ENCODE assay signal across 8 mouse cellular contexts in genomic region chr11:32542687-32543411, GRCm38 (mm10). TPM values are rescaled to one million over a fixed set of nuclear protein-coding genes. Genes with fewer than 3 reads are reported as not detected.
A peak's percentile ranks its signal among the peaks of the same experiment; 100 is the strongest.
DNase-seq lines count a peak whose midpoint lies in the region; ATAC-seq and TF ChIP-seq lines count a peak whose summit lies in the region.

No protein-coding gene starts in this region.

- H3K36me3 ChIP-seq in liver, embryonic 16.5 days (ENCODE audit: control insufficient read depth, insufficient read depth), result no peaks in the 10 kb centered on the region
- H3K36me3 ChIP-seq in stomach, embryonic 14.5 days (ENCODE audit: control insufficient read depth, insufficient read depth, low read length), result no peaks in the 10 kb centered on the region
- H3K36me3 ChIP-seq in hindbrain, embryonic 16.5 days (ENCODE audit: control insufficient read depth, insufficient read depth, low read length), result no peaks in the 10 kb centered on the region

- WGBS in liver, embryonic 16.5 days (ENCODE audit: insufficient replicate concordance), result 16% methylated on average over 2 of the region's 3 CpGs
- WGBS in stomach, embryonic 14.5 days, result 47% methylated on average over 3 of the region's 3 CpGs
- 34% methylated on average over 3 of the region's 3 CpGs for WGBS in hindbrain, embryonic 16.5 days

- H3K9ac ChIP-seq in liver, embryonic 16.5 days (ENCODE audit: low read depth, low read length), result peak overlapping the region; percentile 42
- no peak overlapping the region for H3K9ac ChIP-seq in stomach, embryonic 14.5 days (replicated peaks; ENCODE audit: low read depth, low read length)
- H3K9ac ChIP-seq in hindbrain, embryonic 16.5 days (ENCODE audit: low read depth, low read length), result no peak overlapping the region

- no peak for TF ChIP-seq CTCF in gastrocnemius, adult 2 months (IDR thresholded peaks at IDR 0.05)

- peak overlapping the region; percentile 57 for H3K4me2 ChIP-seq in liver, embryonic 16.5 days (ENCODE audit: low read depth, low read length)
- H3K4me2 ChIP-seq in stomach, embryonic 14.5 days (replicated peaks; ENCODE audit: low read depth, low read length), result no peak overlapping the region
- H3K4me2 ChIP-seq in hindbrain, embryonic 16.5 days (ENCODE audit: low read length), result no peak overlapping the region

- peaks cover 65% of the 10 kb centered on the region for H3K4me1 ChIP-seq in liver, embryonic 16.5 days (ENCODE audit: control insufficient read depth, low read depth, low read length)
- peaks cover 7% of the 10 kb centered on the region; the same call in 1 of the 2 replicates for H3K4me1 ChIP-seq in stomach, embryonic 14.5 days (ENCODE audit: control insufficient read depth, insufficient read depth, low read length)
- H3K4me1 ChIP-seq in hindbrain, embryonic 16.5 days (ENCODE audit: control insufficient read depth, insufficient read depth, low read depth, low read length), result peaks cover 5% of the 10 kb centered on the region; the same call in 1 of the 2 replicates

- H3K9me3 ChIP-seq in liver, embryonic 16.5 days (replicated peaks; ENCODE audit: control insufficient read depth, low read length), result no peaks in the 10 kb centered on the region
- no peaks in the 10 kb centered on the region for H3K9me3 ChIP-seq in stomach, embryonic 14.5 days (ENCODE audit: control insufficient read depth, low read depth, low read length)
- H3K9me3 ChIP-seq in hindbrain, embryonic 16.5 days (ENCODE audit: control insufficient read depth, low read length), result no peaks in the 10 kb centered on the region

- DNase-seq in gastrocnemius, adult 2 months, result no peak
- DNase-seq in gastrocnemius, postnatal 14 days, result no peak
- DNase-seq in c-Kit-negative CD71-positive TER-119-positive erythroid progenitor cells, embryonic 14.5 days (ENCODE audit: low read depth, low spot score), result peak; percentile 67
- no peak for DNase-seq in Muller cell, postnatal 12 days (ENCODE audit: inconsistent ontology term)

- no peaks in the 10 kb centered on the region for H3K27me3 ChIP-seq in liver, embryonic 16.5 days (ENCODE audit: control insufficient read depth, insufficient read depth, low read depth, low read length)
- H3K27me3 ChIP-seq in stomach, embryonic 14.5 days (ENCODE audit: control insufficient read depth, insufficient read depth, low read length), result no peaks in the 10 kb centered on the region
- no peaks in the 10 kb centered on the region for H3K27me3 ChIP-seq in hindbrain, embryonic 16.5 days (replicated peaks; ENCODE audit: control insufficient read depth, insufficient read depth, low read length)

- H3K27ac ChIP-seq in gastrocnemius, adult 2 months, result peak overlapping the region; percentile 31; the same call in 1 of the 2 replicates
- H3K27ac ChIP-seq in liver, embryonic 16.5 days (ENCODE audit: low read length), result peak overlapping the region; percentile 90
- H3K27ac ChIP-seq in stomach, embryonic 14.5 days (ENCODE audit: low read length), result no peak overlapping the region
- H3K27ac ChIP-seq in hindbrain, embryonic 16.5 days (ENCODE audit: low read depth, low read length), result no peak overlapping the region

- intact Hi-C loops in gastrocnemius, adult 2 months (cut with DNase I), result no loop called here
- intact Hi-C loops in gastrocnemius, postnatal 14 days (cut with DNase I; ENCODE audit: low total_unique reads), result no loop called here

- peak; percentile 96 for ATAC-seq in liver, embryonic 16.5 days (ENCODE audit: low read depth)
- ATAC-seq in stomach, embryonic 14.5 days (ENCODE audit: insufficient number of reproducible peaks, insufficient read depth, low FRiP score, low read depth), result peak; percentile 70; the same call in 1 of the 2 replicates
- ATAC-seq in hindbrain, embryonic 16.5 days, result no peak
- no peak for ATAC-seq in frontal cortex, adult (ENCODE audit: low TSS enrichment)

- H3K4me3 ChIP-seq in gastrocnemius, adult 2 months, result no peak overlapping the region
- H3K4me3 ChIP-seq in liver, embryonic 16.5 days (ENCODE audit: low read depth, low read length), result peak overlapping the region; percentile 44
- H3K4me3 ChIP-seq in stomach, embryonic 14.5 days (ENCODE audit: low read depth, low read length), result no peak overlapping the region
- no peak overlapping the region for H3K4me3 ChIP-seq in hindbrain, embryonic 16.5 days (ENCODE audit: low read length)

RNA-seq across cellular contexts. Expression of gene Stk10, which starts 9.7 kb away (rescaled TPM):
- total RNA-seq in gastrocnemius, adult 2 months (2021), result 1 to 10 TPM; 1.9 to 3.8 TPM
- total RNA-seq in gastrocnemius, postnatal 14 days (2021), result 1 to 10 TPM; 4.9 to 6.9 TPM
- polyA plus RNA-seq in liver, embryonic 16.5 days (2015; fragmentation: Nextera tagmentation; extraction: Ambion mirVana), result 3.6 and 4.8 TPM in 2 replicates
- 2.8 and 3.4 TPM in 2 replicates for polyA plus RNA-seq in stomach, embryonic 14.5 days (2014; fragmentation: Nextera tagmentation; extraction: Ambion mirVana)
- 2.4 and 2.5 TPM in 2 replicates for polyA plus RNA-seq in hindbrain, embryonic 16.5 days (2015; fragmentation: Nextera tagmentation; extraction: Ambion mirVana)

RNA-seq across cellular contexts. Expression of gene Efcab9, which starts 11.0 kb away (rescaled TPM):
- 1 to 10 TPM; 1.0 to 2.0 TPM for total RNA-seq in gastrocnemius, adult 2 months (2021)
- total RNA-seq in gastrocnemius, postnatal 14 days (2021), result under 1 TPM; 0.47 to 0.70 TPM
- polyA plus RNA-seq in liver, embryonic 16.5 days (2015; fragmentation: Nextera tagmentation; extraction: Ambion mirVana), result 0.13 and 0.34 TPM in 2 replicates
- polyA plus RNA-seq in stomach, embryonic 14.5 days (2014; fragmentation: Nextera tagmentation; extraction: Ambion mirVana), result 0.35 and 0.58 TPM in 2 replicates
- polyA plus RNA-seq in hindbrain, embryonic 16.5 days (2015; fragmentation: Nextera tagmentation; extraction: Ambion mirVana), result 0.54 TPM in 1 of 2 replicates, not detected in the other

Comparison
In these comparisons a context has a peak if more than half of its experiments do, and no peak if none do; other contexts are left out.
1. H3K27ac ChIP-seq: peak in gastrocnemius, adult 2 months (single experiment) and liver, embryonic 16.5 days (single experiment); none in stomach, embryonic 14.5 days (single experiment) and hindbrain, embryonic 16.5 days (single experiment).
2. ATAC-seq: peak in liver, embryonic 16.5 days (single experiment) and stomach, embryonic 14.5 days (single experiment); none in hindbrain, embryonic 16.5 days (single experiment) and frontal cortex, adult (single experiment).